Mouse (Mus musculus) MEL (cell line): ENCODE data around the gene Cpeb2.

Experiments used
- CTCF ChIP-seq, 3 experiments: IDR thresholded peaks in 2 of 3; conservative IDR thresholded peaks in 1 of 3; 2 replicates each; pipeline ENCODE4 v1.5.1; 2011 to 2012; ENCODE audit warnings: low read length in 3 of 3, low read depth in 2 of 3, mild to moderate bottlenecking in 2 of 3, improper control_type of control experiment in 1 of 3, inconsistent platforms in 1 of 3, mixed read lengths in 1 of 3, moderate library complexity in 1 of 3; ENCODE audit not compliant: control insufficient read depth in 1 of 3, insufficient read depth in 1 of 3, poor library complexity in 1 of 3, severe bottlenecking in 1 of 3
- EP300 ChIP-seq, 2 experiments: IDR thresholded peaks; 2 replicates each; pipeline ENCODE4 v1.6.1; 2011; ENCODE audit warnings: improper control_type of control experiment in 2 of 2, low read length in 2 of 2, low read depth in 1 of 2, mild to moderate bottlenecking in 1 of 2
- GATA1 ChIP-seq: IDR thresholded peaks from 2 replicates; pipeline ENCODE4 v1.6.1; 2011; ENCODE audit warnings: low read depth, low read length, improper control_type of control experiment
- JUND ChIP-seq: IDR thresholded peaks from 2 replicates; pipeline ENCODE4 v1.6.1; 2011; ENCODE audit warnings: low read depth, mild to moderate bottlenecking, improper control_type of control experiment, low read length
- MXI1 ChIP-seq: IDR thresholded peaks from 2 replicates; pipeline ENCODE4 v1.6.1; 2011; ENCODE audit warnings: mild to moderate bottlenecking, low read depth, low read length, improper control_type of control experiment
- NELFE ChIP-seq: IDR thresholded peaks from 2 replicates; pipeline ENCODE4 v1.6.1; 2011; ENCODE audit warnings: low read depth, low read length, improper control_type of control experiment
- POLR2A ChIP-seq, 2 experiments: IDR thresholded peaks; 2 replicates each; pipeline ENCODE4 v1.6.1; 2011 to 2012; ENCODE audit warnings: low read length in 2 of 2, mild to moderate bottlenecking in 2 of 2, control low read depth in 1 of 2, improper control_type of control experiment in 1 of 2, low read depth in 1 of 2, moderate library complexity in 1 of 2; ENCODE audit not compliant: control insufficient read depth in 1 of 2, insufficient read depth in 1 of 2, poor library complexity in 1 of 2
- USF1 ChIP-seq: IDR thresholded peaks from 2 replicates; pipeline ENCODE4 v1.6.1; 2014; ENCODE audit warnings: low read depth, mild to moderate bottlenecking, inconsistent platforms, low read length, improper control_type of control experiment, moderate library complexity
- ZMIZ1 ChIP-seq: IDR thresholded peaks from 2 replicates; pipeline ENCODE4 v1.6.1; 2012; ENCODE audit warnings: low read depth, mild to moderate bottlenecking, inconsistent platforms, low read length, improper control_type of control experiment, moderate library complexity

GRCm38 (mm10) chr5:43324311-43324862, 91.4 kb downstream of the Cpeb2 start:
- no peak for TF ChIP-seq MXI1
- TF ChIP-seq POLR2A (IDR thresholded peaks at IDR 0.05; ENCODE audit: control insufficient read depth in 1 of 2, insufficient read depth in 1 of 2, low read depth in 1 of 2, low read length in 2 of 2, poor library complexity in 1 of 2) = no peak
- no peak for TF ChIP-seq CTCF (IDR thresholded peaks at IDR 0.05 in 2 of 3, conservative IDR thresholded peaks at IDR 0.05 in 1 of 3; ENCODE audit: control insufficient read depth in 1 of 3, insufficient read depth in 1 of 3, low read depth in 2 of 3, low read length in 3 of 3, poor library complexity in 1 of 3, severe bottlenecking in 1 of 3)
- no peak for TF ChIP-seq USF1
- no peak for TF ChIP-seq GATA1
- TF ChIP-seq EP300 (IDR thresholded peaks at IDR 0.05; ENCODE audit: low read depth in 1 of 2, low read length in 2 of 2) = no peak
- no peak for TF ChIP-seq JUND
- no peak for TF ChIP-seq ZMIZ1
- TF ChIP-seq NELFE = no peak
